Mouse (Mus musculus) gastrocnemius, postnatal 10 days (tissue): ENCODE measurements around the gene Opalin. TPM values are rescaled to one million over a fixed set of nuclear protein-coding genes. Genes with fewer than 3 reads are reported as not detected.

Experiments used
- DNase-seq: peaks from one replicate; pipeline ENCODE4 v3.0.0; 2021; ENCODE audit warnings: mixed read lengths
- total RNA-seq, 2 experiments: library from RNA; stranded (reverse); gene quantifications; 2 replicates each; pipeline ENCODE4 v1.2.3; 2021

The Opalin gene
- total RNA-seq, 2 experiments from 2014 or later = not detected

GRCm38 (mm10) chr19:41013591-41013990 lies 63.3 kb downstream of the Opalin start:
- no peak for DNase-seq

Other genes with a start within 250 kb of the Opalin start
- gene Ccnj, start 245.8 kb downstream of the Opalin start, total RNA-seq = 1 to 10 TPM; 4.4 to 5.2 TPM
- gene Zfp518a, start 182.4 kb downstream of the Opalin start, total RNA-seq = 1 to 10 TPM; 7.4 to 7.9 TPM
- gene Blnk, start 82.6 kb downstream of the Opalin start, total RNA-seq = 1 to 10 TPM in 1 of 2 experiments, under 1 TPM in 1; 0.31 to 1.8 TPM
- under 1 TPM in 1 of 2 experiments, not detected in 1; 0.38 TPM for gene Dntt, start 47.8 kb downstream of the Opalin start, total RNA-seq
- under 1 TPM; 0.42 to 0.52 TPM for gene Tll2, start 129.7 kb upstream of the Opalin start, total RNA-seq
- gene Tm9sf3, start 186.9 kb upstream of the Opalin start, total RNA-seq = 10 to 100 TPM; 92.6 to 99.5 TPM